Mouse (Mus musculus) kidney, postnatal 0 days (tissue): ENCODE results near the gene B130006D01Rik. TPM values are rescaled to one million over a fixed set of nuclear protein-coding genes. Genes with fewer than 3 reads are reported as not detected.
A peak's percentile ranks its signal among the peaks of the same experiment; 100 is the strongest.

Source experiments
- ATAC-seq: fragments of 200-750 bp; cut with Nextera tagmentation; replicated peaks from 2 replicates; pipeline ENCODE4 v1.8.0; 2017; ENCODE audit warnings: low read depth, moderate number of reproducible peaks, moderate TSS enrichment, moderate library complexity; ENCODE audit not compliant: low FRiP score
- DNase-seq: peaks from one replicate; pipeline ENCODE4 v3.0.0-alpha.2; 2016; ENCODE audit warnings: low spot score
- H3K27ac ChIP-seq: fragments of 300-500 bp; sonication (generic); 2 replicates; pipeline ENCODE4 v1.5.1; 2014; ENCODE audit warnings: mild to moderate bottlenecking
- H3K27me3 ChIP-seq: fragments of 300-500 bp; sonication (generic); 2 replicates; pipeline ENCODE4 v1.6.1; 2014; ENCODE audit warnings: low read length, mixed read lengths; ENCODE audit not compliant: insufficient read depth
- H3K36me3 ChIP-seq: fragments of 300-500 bp; sonication (generic); 2 replicates; pipeline ENCODE4 v1.6.1; 2014; ENCODE audit warnings: low read length, mixed read lengths; ENCODE audit not compliant: insufficient read depth
- H3K4me1 ChIP-seq: fragments of 300-500 bp; sonication (generic); replicated peaks from 2 replicates; pipeline ENCODE4 v1.6.1; 2014; ENCODE audit warnings: antibody characterized with exemption, low read length, mixed read lengths; ENCODE audit not compliant: insufficient read depth
- H3K4me2 ChIP-seq: fragments of 300-500 bp; sonication (generic); 2 replicates; pipeline ENCODE4 v1.6.1; 2014; ENCODE audit warnings: mild to moderate bottlenecking, low read length, moderate library complexity, mixed read lengths
- H3K4me3 ChIP-seq: fragments of 300-500 bp; sonication (generic); replicated peaks from 2 replicates; pipeline ENCODE4 v1.5.1; 2014; ENCODE audit warnings: low read depth, low read length
- H3K9ac ChIP-seq: fragments of 300-500 bp; sonication (generic); 2 replicates; pipeline ENCODE4 v1.6.1; 2014; ENCODE audit warnings: low read depth, low read length
- H3K9me3 ChIP-seq: fragments of 300-500 bp; sonication (generic); replicated peaks from 2 replicates; pipeline ENCODE4 v1.6.1; 2016; ENCODE audit warnings: low read length, inconsistent platforms, mixed read lengths
- CTCF ChIP-seq: IDR thresholded peaks from 2 replicates; pipeline ENCODE4 v1.5.1; 2016; ENCODE audit warnings: antibody characterized with exemption, low read depth, mild to moderate bottlenecking, moderate library complexity
- WGBS: fragments of 180-500 bp; shearing (Covaris S2); extraction: QIAGEN DNeasy Blood & Tissue Kit; methylation state at CpG from one replicate; pipeline ENCODE4 v1.1.7; 2014; 5-methylcytosine and 5-hydroxymethylcytosine counted together
- polyA plus RNA-seq: library from polyadenylated mRNA; unstranded; fragments of >200 nt; fragmentation: Nextera tagmentation; extraction: Ambion mirVana; gene quantifications from 2 replicates; pipeline ENCODE4 v1.2.1, GENCODE M21; 2015

The B130006D01Rik gene
- polyA plus RNA-seq, 1 experiment from 2014 or later = 0.22 TPM

- peak within 1 kb of the TSS; percentile 72 for H3K4me2 ChIP-seq
- H3K9ac ChIP-seq = peak within 1 kb of the TSS; percentile 98
- DNase-seq (peak; percentile 89), ATAC-seq (peak; percentile 90)
- no peaks in the 10 kb centered on the region for H3K9me3 ChIP-seq
- H3K27ac ChIP-seq = peak within 1 kb of the TSS; percentile 98
- TF ChIP-seq CTCF = no peak
- WGBS = 0% methylated on average over 37 of the region's 103 CpGs
- H3K27me3 ChIP-seq = no peaks in the 10 kb centered on the region
- H3K4me3 ChIP-seq = peak within 1 kb of the TSS; percentile 86
- no peaks in the 10 kb centered on the region; the same call in 1 of the 2 replicates for H3K4me1 ChIP-seq
- no peaks in the 10 kb centered on the region for H3K36me3 ChIP-seq
Measured at GRCm38 (mm10) chr11:95712563-95713224, 10.7 kb upstream of the B130006D01Rik start, which contains the start of gene Zfp652. TSS of gene Zfp652 (plus strand) at chr11:95712673.

- Histone ChIP-seq H3K27me3 (no peaks in the 10 kb centered on the region), H3K9ac (peak overlapping the region; percentile 98), H3K4me2 (peak overlapping the region; percentile 72), H3K4me3 (peak overlapping the region; percentile 86), H3K27ac (peak overlapping the region; percentile 98), H3K4me1 (no peaks in the 10 kb centered on the region; the same call in 1 of the 2 replicates), H3K36me3 (no peaks in the 10 kb centered on the region), H3K9me3 (no peaks in the 10 kb centered on the region)
- WGBS = 1% methylated on average over 18 of the region's 49 CpGs
- peak; percentile 50 for DNase-seq
- no peak for TF ChIP-seq CTCF
- peak; percentile 65 for ATAC-seq
Measured at GRCm38 (mm10) chr11:95713225-95713810, 10.1 kb upstream of the B130006D01Rik start.

DNA sequence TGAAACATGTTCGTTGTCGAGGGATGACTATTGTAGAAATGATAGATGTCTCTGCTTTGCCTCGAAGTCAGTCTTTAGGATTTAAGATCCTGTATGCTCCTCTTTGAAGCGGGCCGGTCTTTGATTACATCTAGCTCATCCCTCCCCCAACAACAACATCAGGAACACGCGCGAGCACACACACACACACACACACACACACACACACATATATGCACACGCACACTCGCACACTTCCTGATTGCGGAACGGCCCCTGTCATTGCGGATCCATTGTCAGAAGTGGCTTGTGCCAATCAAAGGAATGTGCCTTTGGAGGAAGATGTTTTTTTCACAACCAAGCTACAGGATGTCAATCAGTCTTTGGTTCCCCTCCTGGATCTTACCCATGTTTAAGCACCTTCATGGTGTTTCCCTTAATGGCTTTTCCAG, 9.6 kb upstream of the B130006D01Rik start:
- H3K27ac ChIP-seq = 0 out of 2 replicates have a peak overlapping the region, but pooled peaks have one; percentile 98
- WGBS = 1% methylated on average over 13 of the region's 13 CpGs
- H3K4me1 ChIP-seq = no peaks in the 10 kb centered on the region; the same call in 1 of the 2 replicates
- H3K36me3 ChIP-seq = no peaks in the 10 kb centered on the region
- peak overlapping the region; percentile 72 for H3K4me2 ChIP-seq
- H3K4me3 ChIP-seq = peak overlapping the region; percentile 86
- peak overlapping the region; percentile 98 for H3K9ac ChIP-seq
- DNase-seq (peak; percentile 14), ATAC-seq (no peak)
- no peaks in the 10 kb centered on the region for H3K9me3 ChIP-seq
- no peak for TF ChIP-seq CTCF
- H3K27me3 ChIP-seq = no peaks in the 10 kb centered on the region

- no peak for ATAC-seq
- H3K9ac ChIP-seq = peak overlapping the region; percentile 98; the same call in 1 of the 2 replicates
- WGBS = 26% methylated on average over 7 of the region's 7 CpGs
Measured at GRCm38 (mm10) chr11:95714411-95714810, 9.0 kb upstream of the B130006D01Rik start.

DNA sequence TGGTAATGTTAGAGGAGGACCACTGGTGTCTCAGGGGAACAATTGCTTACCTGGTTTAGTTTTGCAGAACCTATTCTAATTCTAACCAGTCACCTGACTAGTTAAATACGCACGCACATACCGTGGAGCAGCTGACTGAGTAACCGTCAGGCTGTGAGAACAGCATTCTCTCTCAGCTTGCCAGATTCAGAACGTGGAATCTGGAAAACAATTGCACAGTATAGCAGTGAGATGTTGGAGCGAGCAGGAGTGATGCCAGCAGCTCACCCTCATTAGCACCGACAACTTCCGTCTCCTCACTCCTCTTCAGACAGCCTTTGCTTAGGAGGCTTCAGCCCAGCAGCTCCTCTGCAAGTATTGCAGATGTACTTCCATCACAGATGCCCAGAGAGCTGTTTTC, 7.3 kb upstream of the B130006D01Rik start:
- WGBS = 64% methylated on average over 8 of the region's 8 CpGs
- Histone ChIP-seq H3K27ac (no peak overlapping the region), H3K36me3 (no peaks in the 10 kb centered on the region), H3K4me3 (no peak overlapping the region), H3K4me1 (no peaks in the 10 kb centered on the region; the same call in 1 of the 2 replicates), H3K27me3 (no peaks in the 10 kb centered on the region), H3K9ac (no peak overlapping the region), H3K4me2 (no peak overlapping the region), H3K9me3 (no peaks in the 10 kb centered on the region)
- no peak for TF ChIP-seq CTCF
- ATAC-seq = no peak
- DNase-seq = no peak

More at GRCm38 (mm10) chr11:95714411-95714810, 9.0 kb upstream of the B130006D01Rik start:
- H3K27ac ChIP-seq = no peak overlapping the region
- H3K4me3 ChIP-seq = peak overlapping the region; percentile 86
- no peak for TF ChIP-seq CTCF
- DNase-seq = no peak
- no peaks in the 10 kb centered on the region for H3K27me3 ChIP-seq
- no peaks in the 10 kb centered on the region for H3K36me3 ChIP-seq
- H3K4me1 ChIP-seq = no peaks in the 10 kb centered on the region; the same call in 1 of the 2 replicates
- H3K4me2 ChIP-seq = peak overlapping the region; percentile 72
- H3K9me3 ChIP-seq = no peaks in the 10 kb centered on the region

DNA sequence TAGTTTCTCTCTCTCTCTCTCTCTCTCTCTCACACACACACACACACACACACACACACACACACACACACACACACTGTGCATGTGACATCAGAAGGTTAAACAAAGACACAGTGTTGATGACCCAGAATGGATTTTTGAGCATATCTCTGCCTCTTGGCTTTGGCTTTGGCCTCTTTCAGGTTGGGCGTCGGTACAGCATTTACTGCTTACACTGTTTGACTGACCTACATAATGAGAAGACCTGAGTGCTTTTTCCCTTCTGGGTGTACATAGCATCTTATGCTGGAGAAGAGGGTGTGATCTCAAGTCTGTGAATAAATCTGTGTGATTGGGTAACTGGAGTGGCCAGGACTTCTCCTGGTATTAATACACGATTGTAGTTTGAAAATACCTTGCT, 4.0 kb upstream of the B130006D01Rik start:
- H3K36me3 ChIP-seq = no peaks in the 10 kb centered on the region
- no peaks in the 10 kb centered on the region for H3K9me3 ChIP-seq
- H3K4me3 ChIP-seq = no peak overlapping the region
- no peak for DNase-seq
- no peak overlapping the region for H3K4me2 ChIP-seq
- ATAC-seq = no peak
- H3K9ac ChIP-seq = no peak overlapping the region
- no peak overlapping the region for H3K27ac ChIP-seq
- TF ChIP-seq CTCF = no peak
- no peaks in the 10 kb centered on the region; the same call in 1 of the 2 replicates for H3K4me1 ChIP-seq
- H3K27me3 ChIP-seq = no peaks in the 10 kb centered on the region
- WGBS = 82% methylated on average over 3 of the region's 3 CpGs
